16 mouse cellular contexts compared by ENCODE assay signal in genomic region chr7:46469542-46469941, GRCm38 (mm10).
"Had no signal": no experiment of that assay in that cellular context is flagged by ENCODE, and none has a peak within 500 bp of the region (broad histone marks: within the 10 kb centered on the region; RNA-seq: fewer than 3 reads in every experiment).

No protein-coding gene starts in this region.

- H3K27me3 ChIP-seq: midbrain, embryonic 12.5 days; neural tube, embryonic 13.5 days; neural tube, embryonic 15.5 days; stomach, embryonic 15.5 days had no signal

- H3K9ac ChIP-seq: liver, embryonic 14.5 days; lung, embryonic 14.5 days; midbrain, embryonic 12.5 days; neural tube, embryonic 13.5 days; neural tube, embryonic 15.5 days; stomach, embryonic 15.5 days had no signal

- ATAC-seq: midbrain, embryonic 16.5 days had no signal

- H3K9me3 ChIP-seq: midbrain, embryonic 10.5 days; midbrain, embryonic 12.5 days; neural tube, embryonic 13.5 days; neural tube, embryonic 15.5 days; stomach, embryonic 15.5 days had no signal

- H3K4me2 ChIP-seq: lung, embryonic 14.5 days; midbrain, embryonic 12.5 days; neural tube, embryonic 13.5 days; neural tube, embryonic 15.5 days; stomach, embryonic 15.5 days had no signal

- DNase-seq: lung, adult 18-20 months; lung, embryonic 14.5 days; lung, postnatal 10 days; lung, postnatal 4 days; midbrain, embryonic 14.5 days; right cerebral cortex, postnatal 14 days; thymus, adult 2 months; thymus, postnatal 25 days had no signal

- H3K4me3 ChIP-seq: midbrain, embryonic 10.5 days; midbrain, embryonic 12.5 days; myocyte; neural tube, embryonic 13.5 days; neural tube, embryonic 15.5 days; stomach, embryonic 15.5 days had no signal

- H3K4me1 ChIP-seq: stomach, embryonic 15.5 days had no signal

- H3K36me3 ChIP-seq: midbrain, embryonic 10.5 days; midbrain, embryonic 12.5 days; neural tube, embryonic 13.5 days; neural tube, embryonic 15.5 days; stomach, embryonic 15.5 days had no signal

- H3K27ac ChIP-seq: liver, embryonic 14.5 days; midbrain, embryonic 10.5 days; midbrain, embryonic 12.5 days; neural tube, embryonic 13.5 days; neural tube, embryonic 15.5 days; stomach, embryonic 15.5 days had no signal
